Mouse (Mus musculus) forebrain, embryonic 10.5 days (tissue): Measurements from ENCODE around the gene Rps28. TPM values are rescaled to one million over a fixed set of nuclear protein-coding genes. Genes with fewer than 3 reads are reported as not detected.
A peak's percentile ranks its signal among the peaks of the same experiment; 100 is the strongest.

ENCODE experiments used
- DNase-seq: peaks from one replicate; pipeline ENCODE4 v3.0.0-alpha.2; 2017; ENCODE audit warnings: low spot score; ENCODE audit errors: extremely low spot score
- H3K27ac ChIP-seq: fragments of 300-500 bp; sonication (generic); 2 replicates; pipeline ENCODE4 v1.5.1; 2016; ENCODE audit warnings: mild to moderate bottlenecking
- H3K27me3 ChIP-seq: fragments of 300-500 bp; sonication (generic); 2 replicates; pipeline ENCODE4 v1.6.1; 2016; ENCODE audit warnings: mild to moderate bottlenecking; ENCODE audit not compliant: poor library complexity, severe bottlenecking
- H3K36me3 ChIP-seq: fragments of 300-500 bp; sonication (generic); replicated peaks from 2 replicates; pipeline ENCODE4 v1.6.1; 2016; ENCODE audit warnings: mild to moderate bottlenecking, moderate library complexity
- H3K4me1 ChIP-seq: fragments of 300-500 bp; sonication (generic); 2 replicates; pipeline ENCODE4 v1.6.1; 2016
- H3K4me3 ChIP-seq: fragments of 300-500 bp; sonication (generic); 2 replicates; pipeline ENCODE4 v1.5.1; 2016; ENCODE audit warnings: mild to moderate bottlenecking, moderate library complexity
- H3K9me3 ChIP-seq: fragments of 300-500 bp; sonication (generic); 2 replicates; pipeline ENCODE4 v1.6.1; 2016; ENCODE audit warnings: mild to moderate bottlenecking, moderate library complexity
- WGBS: fragments of 180-500 bp; shearing (Covaris S2); methylation state at CpG from one replicate; pipeline ENCODE4 v1.1.7; 2016; 5-methylcytosine and 5-hydroxymethylcytosine counted together
- polyA plus RNA-seq: library from polyadenylated mRNA; unstranded; fragments of >200 nt; fragmentation: Nextera tagmentation; extraction: Ambion mirVana; gene quantifications from 2 replicates; pipeline ENCODE4 v1.2.1, GENCODE M21; 2016

Rps28 gene
- polyA plus RNA-seq, 1 experiment from 2014 or later: 864 TPM

- Histone ChIP-seq H3K36me3 (peaks cover 40% of the 10 kb centered on the region), H3K9me3 (no peaks in the 10 kb centered on the region), H3K4me3 (peak overlapping the region; percentile 62), H3K27me3 (peaks cover 18% of the 10 kb centered on the region), H3K27ac (peak overlapping the region; percentile 87; the same call in 1 of the 2 replicates), H3K4me1 (peaks cover 45% of the 10 kb centered on the region)
- 93% methylated on average over 5 of the region's 5 CpGs for WGBS
- DNase-seq: no peak
Measured at GRCm38 (mm10) chr17:33779967-33780295, 44.4 kb downstream of the Rps28 start.

DNA sequence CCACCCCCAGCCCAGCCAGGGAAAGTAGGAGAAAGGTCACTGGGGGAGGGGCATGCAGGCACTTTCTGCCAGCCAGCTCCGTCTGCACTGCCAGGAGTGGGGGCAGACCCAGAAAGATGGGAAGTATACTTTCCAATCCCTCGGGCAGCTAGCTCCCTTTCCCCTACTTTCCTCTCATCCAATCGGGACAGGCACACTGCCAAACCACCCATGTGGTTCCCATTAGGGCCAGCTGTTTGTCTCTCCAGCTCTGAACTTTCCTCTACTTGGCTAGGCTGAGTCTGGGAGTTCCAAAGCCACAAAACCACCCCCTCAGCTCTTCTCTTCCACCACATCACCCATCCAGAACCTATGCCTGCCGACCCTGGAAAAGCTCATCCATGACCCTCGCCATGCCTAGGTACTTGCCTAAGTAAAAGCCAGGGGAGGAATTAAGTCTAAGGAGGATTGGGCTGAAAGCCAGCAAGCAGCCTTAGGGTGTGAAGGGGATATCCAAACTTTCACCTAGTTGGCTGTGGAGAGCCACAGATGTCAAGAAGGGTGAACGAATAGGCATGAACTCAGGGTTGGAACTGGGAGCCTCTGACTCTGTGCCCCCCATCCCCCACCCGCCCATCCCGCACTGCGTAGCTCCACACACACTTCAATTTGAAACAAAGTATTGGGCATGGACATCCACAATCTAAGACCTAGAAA lies 44.9 kb downstream of the Rps28 start:
- DNase-seq: peak; percentile 67
- Histone ChIP-seq H3K9me3 (no peaks in the 10 kb centered on the region), H3K4me1 (peaks cover 45% of the 10 kb centered on the region), H3K4me3 (peak overlapping the region; percentile 62), H3K27ac (peak overlapping the region; percentile 87), H3K27me3 (peaks cover 18% of the 10 kb centered on the region), H3K36me3 (peaks cover 44% of the 10 kb centered on the region)
- 52% methylated on average over 9 of the region's 9 CpGs for WGBS

DNA sequence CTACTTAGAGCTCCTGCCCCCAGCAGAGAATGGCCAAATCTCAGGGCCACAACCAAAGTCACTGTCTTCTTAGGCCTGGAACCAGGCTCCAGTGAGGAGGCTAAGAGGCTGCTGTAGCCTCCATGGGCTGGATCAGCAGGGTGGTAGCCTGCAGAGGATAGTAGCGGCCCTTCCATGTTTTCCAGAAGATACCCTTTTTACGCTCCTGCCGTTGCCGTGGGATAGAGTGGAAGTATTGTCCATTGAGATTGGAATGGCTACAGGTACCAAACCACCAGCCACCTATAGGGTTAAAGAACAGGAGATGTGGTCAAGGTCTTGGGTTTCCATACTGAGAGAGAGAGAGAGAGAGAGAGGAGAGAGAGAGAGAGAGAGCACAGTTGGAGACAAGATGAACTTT lies 49.1 kb downstream of the Rps28 start:
- 0 out of 2 replicates have a peak, but pooled peaks cover 1% of the 10 kb centered on the region for H3K27me3 ChIP-seq
- H3K4me3 ChIP-seq: no peak overlapping the region
- no peaks in the 10 kb centered on the region for H3K9me3 ChIP-seq
- peaks cover 44% of the 10 kb centered on the region for H3K36me3 ChIP-seq
- H3K4me1 ChIP-seq: peaks cover 20% of the 10 kb centered on the region
- DNase-seq: no peak
- no peak overlapping the region for H3K27ac ChIP-seq
- WGBS: 95% methylated on average over 4 of the region's 4 CpGs

DNA sequence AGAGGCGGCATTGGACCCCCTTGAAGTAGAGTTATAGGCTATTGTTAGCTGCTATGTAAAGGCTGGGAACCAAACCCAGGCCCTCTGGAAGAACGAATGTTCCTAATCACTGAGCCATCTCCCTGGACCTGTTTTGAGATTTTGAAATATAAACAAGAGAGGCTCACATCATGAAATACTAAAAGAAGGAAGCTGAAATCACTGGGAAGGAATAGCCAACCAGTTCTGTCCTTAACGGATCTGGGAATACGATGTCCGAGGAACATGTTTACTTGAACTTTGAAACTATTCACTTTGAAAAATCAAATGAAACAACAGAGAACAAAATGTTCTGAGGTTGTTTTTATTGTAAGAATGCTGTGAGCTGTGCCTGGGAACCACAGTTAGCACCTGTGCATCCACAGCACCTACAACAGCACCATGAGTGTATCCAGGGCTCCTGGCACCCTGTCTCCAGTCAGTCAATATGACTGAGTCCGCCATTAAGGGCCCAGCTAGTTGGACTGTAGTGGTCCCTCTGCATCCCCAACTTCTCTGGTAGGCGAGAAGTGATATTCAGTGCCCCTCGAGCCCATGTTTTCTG lies 49.7 kb downstream of the Rps28 start:
- WGBS: 94% methylated on average over 8 of the region's 8 CpGs
- DNase-seq: no peak
- H3K4me1 ChIP-seq: peaks cover 14% of the 10 kb centered on the region
- H3K9me3 ChIP-seq: no peaks in the 10 kb centered on the region
- H3K4me3 ChIP-seq: no peak overlapping the region
- H3K36me3 ChIP-seq: peaks cover 44% of the 10 kb centered on the region
- H3K27ac ChIP-seq: no peak overlapping the region
- H3K27me3 ChIP-seq: no peaks in the 10 kb centered on the region

- H3K36me3 ChIP-seq: peaks cover 44% of the 10 kb centered on the region
- no peak for DNase-seq
- H3K4me1 ChIP-seq: peaks cover 8% of the 10 kb centered on the region
- WGBS: 90% methylated on average over 6 of the region's 6 CpGs
- no peaks in the 10 kb centered on the region for H3K27me3 ChIP-seq
- H3K27ac ChIP-seq: no peak overlapping the region
- no peaks in the 10 kb centered on the region for H3K9me3 ChIP-seq
- no peak overlapping the region for H3K4me3 ChIP-seq
Measured at GRCm38 (mm10) chr17:33773871-33774572, 50.3 kb downstream of the Rps28 start.

- H3K27ac ChIP-seq: no peak overlapping the region
- WGBS: 83% methylated on average over 6 of the region's 6 CpGs
- H3K4me1 ChIP-seq: peaks cover 2% of the 10 kb centered on the region
- DNase-seq: no peak
- H3K27me3 ChIP-seq: no peaks in the 10 kb centered on the region
- H3K36me3 ChIP-seq: peaks cover 40% of the 10 kb centered on the region
- no peak overlapping the region for H3K4me3 ChIP-seq
- no peaks in the 10 kb centered on the region for H3K9me3 ChIP-seq
Measured at GRCm38 (mm10) chr17:33773426-33773825, 50.9 kb downstream of the Rps28 start.

GRCm38 (mm10) chr17:33771617-33772016 lies 52.7 kb downstream of the Rps28 start:
- 96% methylated on average over 4 of the region's 4 CpGs for WGBS
- Histone ChIP-seq H3K4me1 (no peaks in the 10 kb centered on the region), H3K27ac (no peak overlapping the region), H3K36me3 (peaks cover 21% of the 10 kb centered on the region), H3K4me3 (no peak overlapping the region), H3K9me3 (no peaks in the 10 kb centered on the region), H3K27me3 (no peaks in the 10 kb centered on the region)
- no peak for DNase-seq

Other genes with a start within 250 kb of the Rps28 start
- 47.6 and 51.2 TPM in 2 replicates for gene Zfp414, start 195.5 kb downstream of the Rps28 start, polyA plus RNA-seq
- 0.31 and 0.39 TPM in 2 replicates for gene Pram1, start 186.5 kb downstream of the Rps28 start, polyA plus RNA-seq
- 515 and 568 TPM in 2 replicates for gene Hnrnpm, start 137.7 kb downstream of the Rps28 start, polyA plus RNA-seq
- 29.5 and 33.1 TPM in 2 replicates for gene March2, start 105.9 kb downstream of the Rps28 start, polyA plus RNA-seq
- 338 and 346 TPM in 2 replicates for gene Rab11b, start 64.0 kb downstream of the Rps28 start, polyA plus RNA-seq
- 21.4 and 22.4 TPM in 2 replicates for gene Angptl4, start 42.7 kb downstream of the Rps28 start, polyA plus RNA-seq
- gene Kank3, start 14.0 kb downstream of the Rps28 start, polyA plus RNA-seq: 22.7 and 27.9 TPM in 2 replicates
- 439 and 441 TPM in 2 replicates for gene Ndufa7, start within 50 bp of the Rps28 start, polyA plus RNA-seq
- gene Cd320, start 18.5 kb upstream of the Rps28 start, polyA plus RNA-seq: 86.6 and 89.0 TPM in 2 replicates
- not detected in 2 replicates for gene Gm7029, start 49.3 kb upstream of the Rps28 start, polyA plus RNA-seq
- 6.6 and 8.1 TPM in 2 replicates for gene Kifc1, start 66.1 kb upstream of the Rps28 start, polyA plus RNA-seq
- gene Platr17, start 80.6 kb upstream of the Rps28 start, polyA plus RNA-seq: 0.19 and 0.39 TPM in 2 replicates
- gene Daxx, start 84.9 kb upstream of the Rps28 start, polyA plus RNA-seq: 85.9 and 90.8 TPM in 2 replicates
- gene Tapbp, start 91.3 kb upstream of the Rps28 start, polyA plus RNA-seq: 14.1 TPM in 2 replicates
- 21.2 and 23.2 TPM in 2 replicates for gene Zbtb22, start 91.3 kb upstream of the Rps28 start, polyA plus RNA-seq
- 39.3 and 46.7 TPM in 2 replicates for gene Rgl2, start 105.0 kb upstream of the Rps28 start, polyA plus RNA-seq
- 239 and 242 TPM in 2 replicates for gene Pfdn6, start 115.8 kb upstream of the Rps28 start, polyA plus RNA-seq
- gene Wdr46, start 116.1 kb upstream of the Rps28 start, polyA plus RNA-seq: 56.1 and 59.6 TPM in 2 replicates
- gene B3galt4, start 126.9 kb upstream of the Rps28 start, polyA plus RNA-seq: 3.3 and 3.7 TPM in 2 replicates
- 49.4 and 51.3 TPM in 2 replicates for gene Vps52, start 131.2 kb upstream of the Rps28 start, polyA plus RNA-seq
- gene Rps18, start 131.4 kb upstream of the Rps28 start, polyA plus RNA-seq: 1,596 and 1,663 TPM in 2 replicates
- 51.2 and 51.8 TPM in 2 replicates for gene H2-K1, start 175.8 kb upstream of the Rps28 start, polyA plus RNA-seq
- gene Ring1, start 200.1 kb upstream of the Rps28 start, polyA plus RNA-seq: 11.4 and 12.4 TPM in 2 replicates
- 95.4 and 96.4 TPM in 2 replicates for gene H2-Ke6, start 203.5 kb upstream of the Rps28 start, polyA plus RNA-seq
- 203 and 206 TPM in 2 replicates for gene Slc39a7, start 207.1 kb upstream of the Rps28 start, polyA plus RNA-seq
- gene Rxrb, start 207.2 kb upstream of the Rps28 start, polyA plus RNA-seq: 44.5 and 48.3 TPM in 2 replicates
- 0.74 and 0.75 TPM in 2 replicates for gene Col11a2, start 214.9 kb upstream of the Rps28 start, polyA plus RNA-seq